Mouse (Mus musculus) spleen, adult 2 months (tissue): ENCODE measurements around the gene Hspg2.

Source experiments
- CTCF ChIP-seq: fragments of 200-500 bp; IDR thresholded peaks from 2 replicates; pipeline ENCODE4 v1.5.1; 2011; ENCODE audit warnings: mild to moderate bottlenecking, inconsistent platforms; ENCODE audit not compliant: insufficient read depth, insufficient read length, insufficient replicate concordance; ENCODE audit errors: extremely low read depth
- POLR2A ChIP-seq: fragments of 200-500 bp; IDR thresholded peaks from 2 replicates; pipeline ENCODE4 v1.6.1; 2011; ENCODE audit warnings: low read depth, low read length, inconsistent platforms

GRCm38 (mm10) chr4:137477611-137478010 is 9.0 kb downstream of the Hspg2 start:
- TF ChIP-seq POLR2A, result no peak
- no peak for TF ChIP-seq CTCF
